In the genomic region with DNA sequence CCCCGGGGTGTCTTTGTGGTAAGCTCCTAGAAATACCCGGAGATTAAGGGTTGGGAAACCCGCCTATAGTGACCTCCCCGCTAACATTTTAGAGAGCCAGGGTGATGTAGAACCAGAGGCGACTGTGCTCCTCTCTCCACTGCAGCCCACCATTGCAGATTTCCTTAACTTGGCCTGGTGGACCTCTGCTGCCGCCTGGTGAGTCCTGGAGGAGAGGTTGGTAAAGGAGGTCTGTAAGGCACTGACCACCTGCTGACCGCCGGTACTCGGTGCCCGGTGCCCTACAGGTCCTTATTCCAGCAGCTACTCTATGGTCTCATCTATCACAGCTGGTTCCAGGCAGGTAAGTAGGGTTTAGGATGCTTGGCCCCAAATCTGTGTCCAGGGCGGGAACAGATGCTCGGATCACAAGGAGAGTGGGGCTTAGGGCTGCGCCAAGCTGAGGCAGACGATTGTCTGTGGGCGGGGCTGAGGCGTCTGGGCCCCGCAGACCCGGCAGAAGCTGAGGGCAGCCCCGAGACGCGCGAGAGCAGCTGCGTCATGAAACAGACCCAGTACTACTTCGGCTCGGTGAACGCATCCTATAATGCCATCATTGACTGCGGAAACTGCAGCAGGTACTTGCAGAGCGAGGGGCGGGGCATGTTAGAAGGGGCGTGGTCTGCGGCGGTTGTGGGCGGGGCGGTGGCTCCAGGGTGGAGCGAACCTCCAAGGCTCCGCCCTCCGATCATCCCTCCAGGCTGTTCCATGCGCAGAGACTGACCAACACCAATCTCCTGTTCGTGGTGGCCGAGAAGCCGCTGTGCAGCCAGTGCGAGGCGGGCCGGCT, we compare ENCODE assay signal across 8 mouse cellular contexts. TPM values are rescaled to one million over a fixed set of nuclear protein-coding genes. Genes with fewer than 3 reads are reported as not detected.
DNase-seq lines count a peak whose midpoint lies in the region; ATAC-seq and TF ChIP-seq lines count a peak whose summit lies in the region.

No protein-coding gene starts in this region.

- TF ChIP-seq CTCF in lung, postnatal 0 days (IDR thresholded peaks at IDR 0.05), result no peak; the same call in 1 of the 2 replicates

- peaks cover 45% of the 10 kb centered on the region for H3K27me3 ChIP-seq in forebrain, embryonic 13.5 days
- H3K27me3 ChIP-seq in lung, postnatal 0 days (replicated peaks; ENCODE audit: insufficient read depth, low read length), result peaks cover 18% of the 10 kb centered on the region

- peak overlapping the region; percentile 56 for H3K4me2 ChIP-seq in forebrain, embryonic 13.5 days
- peak overlapping the region; percentile 53 for H3K4me2 ChIP-seq in lung, postnatal 0 days (replicated peaks; ENCODE audit: low read depth, low read length)

- peak; percentile 85 for DNase-seq in CD4-positive, CD25-positive, alpha-beta regulatory T cell, adult 2 months (ENCODE audit: low read depth, low spot score)
- peak; percentile 66 to 73 for DNase-seq in adrenal gland, postnatal 4 days (ENCODE audit: low spot score in 2 of 2)
- peak; percentile 82 for DNase-seq in heart, postnatal 4 days
- DNase-seq in layer of hippocampus, adult 8-10 months (ENCODE audit: low spot score in 2 of 2), result peak; percentile 57 to 58
- DNase-seq in lung, postnatal 0 days (ENCODE audit: low spot score), result peak; percentile 68
- peak; percentile 70 for DNase-seq in ovary, adult 18-20 months (ENCODE audit: low spot score)
- peak; percentile 58 to 65 for DNase-seq in thymus, adult 18-20 months

- H3K4me3 ChIP-seq in forebrain, embryonic 13.5 days, result peak overlapping the region; percentile 36
- peak overlapping the region; percentile 24 for H3K4me3 ChIP-seq in lung, postnatal 0 days (ENCODE audit: low read depth, low read length)

- no peak for TF ChIP-seq EP300 in lung, postnatal 0 days (IDR thresholded peaks at IDR 0.05)

- no peak overlapping the region for H3K27ac ChIP-seq in forebrain, embryonic 13.5 days
- H3K27ac ChIP-seq in lung, postnatal 0 days (ENCODE audit: low read length), result no peak overlapping the region

- no peak overlapping the region for H3K9ac ChIP-seq in forebrain, embryonic 13.5 days
- H3K9ac ChIP-seq in lung, postnatal 0 days (replicated peaks; ENCODE audit: low read depth), result no peak overlapping the region

- H3K36me3 ChIP-seq in forebrain, embryonic 13.5 days (ENCODE audit: poor library complexity, severe bottlenecking), result no peaks in the 10 kb centered on the region
- no peaks in the 10 kb centered on the region for H3K36me3 ChIP-seq in lung, postnatal 0 days (ENCODE audit: insufficient read depth, low read length)

- WGBS in forebrain, embryonic 13.5 days, result 6% methylated on average over 44 of the region's 44 CpGs
- WGBS in lung, postnatal 0 days, result 6% methylated on average over 44 of the region's 44 CpGs

- H3K9me3 ChIP-seq in forebrain, embryonic 13.5 days (replicated peaks), result no peaks in the 10 kb centered on the region
- H3K9me3 ChIP-seq in lung, postnatal 0 days (ENCODE audit: low read length), result no peaks in the 10 kb centered on the region

- H3K4me1 ChIP-seq in forebrain, embryonic 13.5 days, result peaks cover 25% of the 10 kb centered on the region
- peaks cover 4% of the 10 kb centered on the region; the same call in 1 of the 2 replicates for H3K4me1 ChIP-seq in lung, postnatal 0 days (ENCODE audit: insufficient read depth, low read depth, low read length)

- ATAC-seq in forebrain, embryonic 13.5 days, result peak; percentile 54
- peak; percentile 79 for ATAC-seq in lung, postnatal 0 days

RNA-seq across cellular contexts. Expression of gene Tmem115, which starts 7.3 kb away (rescaled TPM):
- total RNA-seq in adrenal gland, postnatal 4 days (2021), result 10 to 100 TPM; 40.8 to 44.6 TPM
- 36.9 TPM in 2 replicates for polyA plus RNA-seq in forebrain, embryonic 13.5 days (2015; fragmentation: Nextera tagmentation; extraction: Ambion mirVana)
- total RNA-seq in heart, postnatal 4 days (2021), result 10 to 100 TPM; 22.1 to 22.8 TPM
- total RNA-seq in layer of hippocampus, adult 8-10 months (2022), result 10 to 100 TPM; 33.1 to 40.3 (median 36.2) TPM
- polyA plus RNA-seq in lung, postnatal 0 days (2015; fragmentation: Nextera tagmentation; extraction: Ambion mirVana), result 48.4 and 48.5 TPM in 2 replicates

RNA-seq across cellular contexts. Expression of gene Cyb561d2, which starts 15.6 kb away (rescaled TPM):
- 10 to 100 TPM; 19.2 to 21.7 TPM for total RNA-seq in adrenal gland, postnatal 4 days (2021)
- polyA plus RNA-seq in forebrain, embryonic 13.5 days (2015; fragmentation: Nextera tagmentation; extraction: Ambion mirVana), result 23.2 and 25.7 TPM in 2 replicates
- total RNA-seq in heart, postnatal 4 days (2021), result 1 to 10 TPM; 6.6 to 7.2 TPM
- 10 to 100 TPM; 14.7 to 18.5 (median 16.5) TPM for total RNA-seq in layer of hippocampus, adult 8-10 months (2022)
- polyA plus RNA-seq in lung, postnatal 0 days (2015; fragmentation: Nextera tagmentation; extraction: Ambion mirVana), result 29.7 and 34.7 TPM in 2 replicates

RNA-seq across cellular contexts. Expression of gene Nprl2, which starts 15.6 kb away (rescaled TPM):
- total RNA-seq in adrenal gland, postnatal 4 days (2021), result 10 to 100 TPM; 18.8 to 19.6 TPM
- 59.0 and 61.9 TPM in 2 replicates for polyA plus RNA-seq in forebrain, embryonic 13.5 days (2015; fragmentation: Nextera tagmentation; extraction: Ambion mirVana)
- 10 to 100 TPM; 12.0 TPM for total RNA-seq in heart, postnatal 4 days (2021)
- 10 to 100 TPM; 39.4 to 46.9 (median 44.5) TPM for total RNA-seq in layer of hippocampus, adult 8-10 months (2022)
- 24.7 and 28.0 TPM in 2 replicates for polyA plus RNA-seq in lung, postnatal 0 days (2015; fragmentation: Nextera tagmentation; extraction: Ambion mirVana)

RNA-seq across cellular contexts. Expression of gene Zmynd10, which starts 20.7 kb away (rescaled TPM):
- 1 to 10 TPM in 1 of 2 experiments, under 1 TPM in 1; 0.71 to 1.6 TPM for total RNA-seq in adrenal gland, postnatal 4 days (2021)
- polyA plus RNA-seq in forebrain, embryonic 13.5 days (2015; fragmentation: Nextera tagmentation; extraction: Ambion mirVana), result 2.0 and 4.0 TPM in 2 replicates
- under 1 TPM; 0.26 to 0.32 TPM for total RNA-seq in heart, postnatal 4 days (2021)
- total RNA-seq in layer of hippocampus, adult 8-10 months (2022), result 1 to 10 TPM; 4.5 to 7.8 (median 6.3) TPM
- 9.1 and 10.7 TPM in 2 replicates for polyA plus RNA-seq in lung, postnatal 0 days (2015; fragmentation: Nextera tagmentation; extraction: Ambion mirVana)

RNA-seq across cellular contexts. Expression of gene Rassf1, which starts 24.9 kb away (rescaled TPM):
- total RNA-seq in adrenal gland, postnatal 4 days (2021), result 10 to 100 TPM; 34.9 to 37.6 TPM
- polyA plus RNA-seq in forebrain, embryonic 13.5 days (2015; fragmentation: Nextera tagmentation; extraction: Ambion mirVana), result 39.3 and 43.2 TPM in 2 replicates
- total RNA-seq in heart, postnatal 4 days (2021), result 10 to 100 TPM; 38.8 to 39.4 TPM
- 10 to 100 TPM; 17.3 to 22.5 (median 19.0) TPM for total RNA-seq in layer of hippocampus, adult 8-10 months (2022)
- polyA plus RNA-seq in lung, postnatal 0 days (2015; fragmentation: Nextera tagmentation; extraction: Ambion mirVana), result 86.1 and 97.7 TPM in 2 replicates
